Mouse (Mus musculus) adrenal gland, adult (tissue): ENCODE results near the gene Kdm2a.

Experiments used
- DNase-seq, 2 experiments: peaks; one replicate each; pipeline ENCODE4 v3.0.0; 2022 to 2023; ENCODE audit warnings: low spot score in 1 of 2; ENCODE audit not compliant: inconsistent age in 2 of 2

Gene Kdm2a

DNA sequence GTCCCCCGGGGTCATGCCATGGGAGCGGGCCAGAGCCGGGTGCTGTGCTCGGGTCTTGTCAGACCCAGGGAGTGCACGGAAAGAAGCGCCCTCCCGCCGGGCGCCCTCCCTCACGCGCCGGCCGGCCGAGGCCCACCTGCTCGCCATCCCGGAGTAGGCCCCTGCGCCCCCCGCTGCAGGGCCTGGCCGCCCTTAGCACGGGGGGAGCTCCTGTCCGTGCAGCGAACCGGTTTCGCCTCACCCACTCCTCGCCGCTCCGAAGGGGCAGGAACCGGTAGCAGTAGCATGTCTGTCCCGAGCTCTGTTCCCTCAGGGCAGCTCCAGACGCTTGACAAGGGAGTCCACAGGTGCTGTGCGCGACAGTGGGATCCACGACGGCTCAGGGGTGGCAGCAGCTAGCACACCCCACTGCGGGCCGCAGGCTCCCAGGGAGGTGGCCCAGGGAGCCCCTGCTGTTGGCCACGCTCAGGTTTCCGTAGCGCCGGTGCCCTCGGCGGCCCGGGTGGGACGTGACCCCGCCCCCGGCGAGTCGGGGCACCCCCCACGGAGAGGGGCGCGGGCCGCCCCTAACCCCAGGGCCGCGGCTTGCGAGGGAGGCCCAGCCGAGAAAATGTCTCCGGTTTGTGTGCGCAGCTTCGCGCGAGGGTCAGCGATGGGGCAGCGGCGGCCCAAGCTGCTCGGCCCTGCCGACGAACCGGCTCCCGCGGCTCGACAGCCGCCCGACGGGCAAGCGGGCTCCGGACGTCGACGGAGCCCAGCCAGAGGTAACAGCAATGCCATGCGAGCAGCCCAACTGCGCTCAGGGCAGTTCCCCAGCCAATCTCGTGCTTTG, at the start of gene Kdm2a:
TSS of gene Kdm2a (minus strand) at position 488 of the 832 bp plus-strand sequence.
- peak; percentile 76 to 91 for DNase-seq

DNA sequence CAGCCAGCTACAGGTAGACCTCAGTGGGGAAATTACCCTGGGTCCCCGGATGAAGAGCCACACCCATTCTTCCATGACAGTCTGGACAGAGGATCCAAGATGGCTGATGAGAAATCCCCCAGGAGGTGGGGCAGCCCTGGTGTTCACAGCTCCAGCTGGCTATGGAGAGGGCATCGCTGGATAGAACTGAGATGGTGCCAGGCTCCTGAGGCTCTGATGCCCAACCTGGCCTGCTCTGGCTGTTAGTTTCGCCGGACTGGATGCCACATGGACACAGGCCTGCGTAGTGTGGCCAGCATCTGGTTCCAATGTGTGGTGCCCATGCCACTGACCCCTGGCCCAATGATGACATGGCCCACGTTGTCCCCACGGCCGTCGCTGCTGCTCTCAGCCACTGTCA, 49.4 kb upstream of the Kdm2a start:
- DNase-seq: no peak

DNA sequence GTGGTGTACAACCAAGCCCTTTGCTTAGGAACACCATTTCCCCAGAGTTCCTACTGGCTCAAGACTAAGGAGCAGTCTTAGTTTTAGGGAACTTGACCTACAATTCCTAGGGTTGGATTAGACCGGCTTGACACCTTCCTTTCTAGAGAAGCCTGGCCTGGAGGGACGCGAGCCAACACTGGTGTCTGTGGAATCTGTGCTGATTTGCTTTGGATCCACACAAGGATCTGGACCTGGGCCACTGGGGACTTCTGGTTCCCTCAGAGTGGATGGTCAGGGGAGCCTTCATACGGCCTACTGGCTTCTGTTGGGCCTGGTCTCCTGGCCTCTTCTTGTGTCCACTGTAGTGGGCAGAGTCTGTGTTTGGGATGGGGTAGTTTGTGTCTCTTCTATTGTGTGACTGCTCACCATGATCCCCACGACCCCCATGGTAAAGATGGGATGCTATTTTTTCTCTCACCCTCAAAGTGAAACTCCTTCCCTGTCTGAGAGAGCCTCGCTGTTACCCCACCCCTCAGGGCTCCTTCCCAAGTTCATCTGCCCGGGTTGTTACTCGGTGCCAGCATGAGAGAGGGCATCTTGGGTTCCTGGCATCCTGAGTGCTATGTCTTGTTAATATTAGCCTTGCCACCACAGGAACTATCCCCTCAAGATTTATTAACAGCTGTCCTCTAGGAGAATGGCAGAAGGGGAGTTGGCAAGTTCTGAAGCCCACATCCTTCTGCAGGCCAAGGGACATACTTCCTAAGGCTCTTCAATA, 48.8 kb upstream of the Kdm2a start:
- peak in 1 of 2 experiments; percentile 25 for DNase-seq

DNA sequence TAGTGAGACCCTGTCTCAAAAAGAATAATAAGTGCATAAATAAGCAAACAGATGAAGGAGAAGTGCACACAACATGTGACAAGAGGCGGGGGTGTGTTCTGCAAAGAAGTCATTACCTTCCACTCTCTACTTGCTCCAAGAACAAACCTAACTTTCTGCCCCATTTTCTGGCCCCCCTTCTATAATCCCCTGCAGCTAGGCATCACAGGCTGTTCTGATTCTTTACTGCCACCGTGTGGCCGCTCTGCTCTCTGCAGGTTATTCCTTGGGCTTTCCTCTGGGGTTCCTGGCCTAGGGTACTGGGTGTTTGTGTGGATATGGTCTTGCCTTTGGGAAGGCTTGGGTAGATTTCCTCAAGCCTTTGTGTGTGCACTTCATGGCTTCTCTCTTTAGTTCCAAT, 44.3 kb upstream of the Kdm2a start:
- DNase-seq: peak; percentile 75 to 91

DNA sequence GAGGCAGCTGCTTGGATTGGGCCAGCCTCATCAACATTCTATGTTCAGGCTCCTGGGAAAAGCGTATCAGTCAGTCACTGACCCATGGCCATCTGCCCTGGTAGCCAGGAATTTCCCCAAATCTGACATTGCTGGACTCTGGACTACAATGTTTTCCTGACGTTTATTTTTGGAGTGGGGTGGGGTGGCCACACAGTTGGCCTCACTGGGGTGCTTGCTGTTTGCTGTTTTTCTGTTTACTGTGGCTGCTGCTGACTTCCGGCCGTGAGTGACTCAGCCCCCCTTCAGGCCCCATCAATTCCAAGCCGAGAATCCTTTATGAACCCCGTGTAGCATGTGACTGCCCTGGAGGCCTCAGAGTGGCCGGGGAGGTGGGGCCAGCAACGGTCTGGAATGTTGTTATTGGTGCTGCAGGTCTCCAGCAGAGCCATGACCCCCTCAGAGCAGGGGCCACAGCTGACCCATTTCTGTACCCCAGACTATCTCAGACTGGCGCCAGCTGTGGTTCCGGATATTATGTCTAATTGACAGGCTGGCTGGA, 43.6 kb upstream of the Kdm2a start:
- peak; percentile 53 to 66 for DNase-seq

DNA sequence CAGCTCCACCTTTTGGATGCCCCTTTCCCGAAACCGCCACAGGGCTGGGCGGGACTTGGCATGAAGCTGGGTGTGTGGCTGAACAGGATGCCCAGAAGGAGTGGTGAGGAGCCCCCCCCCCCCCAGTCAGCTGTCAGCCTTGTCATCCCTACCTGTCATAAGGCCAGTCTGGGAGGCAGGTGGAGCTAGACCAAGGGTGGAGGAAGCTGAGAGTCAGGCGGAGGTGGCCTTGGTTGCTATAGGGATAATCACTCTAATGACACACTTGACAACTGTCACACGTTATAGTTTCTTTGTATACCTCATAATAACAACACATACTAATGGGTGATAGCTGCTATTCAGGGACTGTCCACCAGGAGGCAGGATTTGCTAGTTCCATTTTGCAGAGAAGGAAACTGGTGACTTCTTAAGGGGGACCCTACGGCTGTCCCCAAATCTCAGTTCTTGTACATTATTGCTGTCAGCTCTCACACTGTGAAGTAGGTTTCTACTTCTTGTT, 43.1 kb upstream of the Kdm2a start:
- DNase-seq: peak; percentile 55 to 86

DNA sequence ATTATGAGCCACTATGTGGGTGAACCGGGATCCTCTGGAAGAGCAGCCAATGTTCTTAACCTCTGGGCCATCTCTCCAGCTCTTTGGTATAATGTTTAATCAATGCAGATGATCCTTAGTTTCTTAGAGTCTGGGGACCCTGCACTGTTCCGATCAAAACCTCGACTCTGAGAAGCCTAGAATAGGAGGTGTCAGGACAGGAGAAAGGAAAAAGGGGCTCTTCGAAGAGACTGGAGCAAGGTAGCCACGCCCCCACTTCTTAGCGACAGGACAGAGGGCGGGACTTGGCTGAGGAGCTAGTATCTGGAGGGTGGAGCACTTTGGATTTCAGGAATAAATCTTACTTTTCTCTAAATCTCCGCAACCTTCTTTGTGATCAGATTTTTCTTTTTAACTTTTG, 42.1 kb upstream of the Kdm2a start:
- DNase-seq: peak; percentile 69 to 83

DNA sequence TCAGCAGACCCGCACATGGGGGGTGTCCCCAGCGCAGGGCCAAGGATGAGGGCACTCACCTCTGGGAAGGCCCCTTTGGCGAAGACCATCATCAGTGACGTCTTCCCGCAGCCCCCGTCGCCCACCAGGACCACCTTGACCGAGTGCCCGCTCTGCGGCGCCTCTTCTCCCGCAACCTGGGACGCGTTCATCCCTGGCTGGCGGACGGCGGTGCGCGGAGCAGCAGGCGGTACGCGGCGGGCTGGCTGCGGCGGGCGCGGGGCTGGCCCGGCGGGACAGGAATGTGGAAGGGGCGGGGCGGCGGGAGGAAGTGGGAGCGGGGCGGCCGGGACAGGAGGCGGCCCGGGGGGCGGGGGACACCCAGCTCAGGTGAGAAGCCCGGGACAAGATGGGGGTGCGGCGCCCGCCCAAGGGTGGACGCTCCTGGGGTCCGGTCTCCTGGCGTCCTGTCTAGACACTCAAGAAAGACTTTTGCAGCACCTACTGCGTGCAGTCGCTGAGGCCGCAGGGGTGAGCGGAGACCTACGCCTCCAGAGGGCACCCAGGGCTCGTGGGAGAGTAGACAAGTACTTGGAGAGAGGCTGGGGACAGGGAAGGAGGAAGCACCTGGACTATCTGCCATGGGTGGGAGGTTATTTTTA, 41.2 kb upstream of the Kdm2a start, which contains the start of gene Rhod:
TSS of gene Rhod (minus strand) at position 272 of the 641 bp plus-strand sequence.
- peak; percentile 84 to 93 for DNase-seq

DNA sequence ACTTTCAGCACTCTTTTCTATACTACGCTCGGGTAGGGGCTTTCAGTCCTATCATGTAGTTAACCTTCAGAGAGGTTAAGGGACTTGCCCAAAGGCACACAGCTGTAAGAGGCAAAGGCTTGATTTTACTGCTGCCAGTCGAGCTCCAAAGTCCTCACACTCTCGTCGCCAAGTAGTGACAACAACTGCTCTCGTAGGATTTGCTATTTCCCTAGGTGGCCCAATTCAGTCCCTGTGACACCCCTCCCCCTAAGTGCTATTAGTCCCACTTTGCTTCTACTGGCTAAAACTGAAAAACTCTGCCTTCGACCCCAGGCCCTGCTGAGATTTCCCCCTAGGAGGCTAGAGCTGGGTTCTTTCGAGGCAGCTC, 40.7 kb upstream of the Kdm2a start:
- DNase-seq: no peak

DNA sequence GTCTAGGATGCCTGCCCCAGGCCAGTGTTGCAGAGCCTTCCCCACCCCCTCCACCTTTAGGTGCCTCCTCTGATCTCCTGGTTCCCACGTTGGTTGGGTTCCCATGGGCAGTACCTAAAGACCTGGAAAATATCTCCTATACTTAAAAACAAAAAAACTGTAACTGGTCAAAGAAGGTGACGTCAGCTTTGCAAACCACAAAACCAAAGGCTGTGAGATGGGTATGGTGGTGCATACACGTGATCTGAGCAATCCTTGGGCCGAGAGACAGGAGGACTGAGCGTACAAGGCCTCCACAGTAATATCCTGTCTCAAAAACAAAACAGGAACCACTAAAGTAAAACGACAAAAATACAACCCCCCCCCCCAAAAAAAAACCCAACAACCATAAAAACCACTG, 39.8 kb upstream of the Kdm2a start:
- DNase-seq: peak in 1 of 2 experiments; percentile 43

DNA sequence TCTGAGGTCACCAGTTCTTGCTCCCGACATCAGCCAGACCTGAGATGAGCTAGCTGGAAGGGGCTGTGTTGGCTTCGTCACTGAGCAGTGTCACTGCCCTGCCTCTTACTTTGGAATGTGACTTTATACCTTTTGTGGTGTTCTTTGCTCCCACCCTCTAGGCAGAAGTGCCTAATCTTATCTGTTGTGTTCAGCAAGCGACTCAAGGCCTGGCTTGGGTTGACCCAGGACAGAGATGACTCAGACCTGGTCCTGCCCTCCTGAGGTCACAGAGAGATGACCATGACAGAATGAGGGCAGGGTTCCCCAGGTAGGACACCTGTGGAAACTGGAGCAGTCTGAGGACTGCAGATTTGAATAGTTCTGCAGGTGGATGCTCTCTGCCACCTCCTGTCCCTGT, 38.2 kb upstream of the Kdm2a start:
- DNase-seq: peak; percentile 56 to 79

DNA sequence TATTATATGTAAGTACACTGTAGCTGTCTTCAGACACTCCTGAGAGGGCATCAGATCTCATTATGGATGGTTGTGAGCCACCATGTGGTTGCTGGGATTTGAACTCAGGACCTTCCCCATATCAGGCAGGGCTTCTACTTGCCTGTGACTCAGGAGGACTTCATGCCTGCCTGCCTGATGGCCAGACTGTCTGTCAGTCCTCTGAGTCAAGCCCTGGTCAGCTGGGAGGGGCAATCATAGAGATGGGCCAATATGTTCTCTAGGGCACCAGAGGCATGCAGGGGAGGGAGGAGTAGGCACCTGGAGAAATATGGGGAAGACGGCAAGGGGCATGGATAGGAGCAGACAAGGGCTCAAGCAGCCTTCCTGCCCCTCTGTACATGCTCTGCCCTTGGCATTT, 36.9 kb upstream of the Kdm2a start:
- peak in 1 of 2 experiments; percentile 66 for DNase-seq

DNA sequence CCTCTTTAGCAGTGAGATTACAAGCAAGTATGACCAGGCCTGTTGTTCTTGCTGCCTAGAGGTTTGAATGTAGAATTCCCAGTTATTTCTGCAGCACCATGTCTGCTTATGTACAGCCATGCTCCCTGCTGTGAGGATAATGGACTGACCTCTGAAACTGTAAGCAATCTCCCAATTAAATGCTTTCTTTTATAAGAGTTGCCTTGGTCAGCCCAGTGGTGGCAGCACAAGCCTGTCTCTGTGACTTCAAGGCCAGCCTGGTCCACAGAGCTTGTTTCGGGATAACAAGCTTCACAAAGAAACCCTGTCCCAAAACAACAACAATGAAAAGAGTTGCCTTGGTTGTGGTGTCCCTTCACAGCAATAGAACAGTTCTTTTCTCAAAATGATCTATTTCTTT, 35.7 kb upstream of the Kdm2a start:
- peak in 1 of 2 experiments; percentile 57 for DNase-seq

DNA sequence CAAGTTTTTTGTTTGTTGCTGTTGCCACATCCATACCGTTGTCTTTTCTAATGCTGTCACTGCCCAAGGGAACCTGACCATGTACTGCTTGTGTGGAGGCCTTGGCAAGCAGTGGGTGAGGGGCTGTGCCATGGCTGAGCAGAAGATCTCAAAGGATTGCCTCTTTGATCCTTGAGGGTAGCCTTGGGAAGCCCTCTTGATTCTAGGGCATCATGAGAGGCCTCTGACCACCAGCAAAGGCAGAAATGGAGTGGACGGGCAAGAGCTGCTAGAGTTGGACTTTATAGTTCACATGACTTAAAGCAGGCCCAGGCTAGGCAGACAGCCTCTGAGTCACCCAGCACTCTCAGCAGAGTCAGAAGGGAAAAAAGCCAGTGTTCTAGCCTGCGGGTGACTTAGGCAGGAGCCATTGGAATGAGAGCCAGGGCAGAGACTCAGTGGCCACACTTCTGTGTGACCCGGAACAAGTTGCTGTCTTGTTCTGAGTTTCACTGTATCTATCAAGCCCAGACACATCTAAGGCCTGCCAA, 32.1 kb upstream of the Kdm2a start:
- peak; percentile 63 to 79 for DNase-seq

DNA sequence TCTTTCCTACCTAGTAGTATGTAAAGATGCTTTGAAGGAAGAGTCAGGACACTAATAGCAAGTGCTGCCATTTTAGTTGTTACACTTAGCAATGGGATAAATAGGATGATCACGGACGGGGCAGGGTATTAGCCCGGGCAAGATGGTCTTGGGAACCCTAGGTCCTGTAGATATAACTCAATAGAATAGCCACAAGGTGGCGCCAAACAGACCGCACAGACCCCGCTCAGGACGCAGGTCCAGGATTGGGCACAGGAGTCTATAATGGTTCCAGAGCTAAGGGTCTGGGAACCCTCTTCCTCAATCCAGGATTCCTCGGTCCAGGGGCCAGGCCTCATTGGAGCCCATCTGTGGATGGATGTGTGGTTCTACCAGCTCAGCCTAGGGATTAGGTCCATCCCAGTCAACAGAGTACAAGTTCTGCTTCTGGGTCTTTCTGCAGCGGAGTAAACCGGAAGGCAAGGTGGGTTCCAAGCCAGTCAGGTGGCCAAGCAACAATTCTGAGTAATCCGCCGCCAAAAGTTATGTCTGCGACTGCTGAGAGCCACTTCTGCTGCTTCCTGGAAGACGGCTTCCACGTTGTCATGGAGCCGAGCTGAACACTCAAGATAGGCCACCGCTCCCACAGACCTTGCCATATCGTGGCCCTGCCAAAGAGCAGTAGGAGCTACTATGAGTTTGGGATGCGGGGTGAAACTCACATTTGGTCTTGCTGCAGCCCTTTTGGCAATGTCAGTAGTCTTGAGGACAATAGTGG, 27.7 kb upstream of the Kdm2a start:
- DNase-seq: peak in 1 of 2 experiments; percentile 79

DNA sequence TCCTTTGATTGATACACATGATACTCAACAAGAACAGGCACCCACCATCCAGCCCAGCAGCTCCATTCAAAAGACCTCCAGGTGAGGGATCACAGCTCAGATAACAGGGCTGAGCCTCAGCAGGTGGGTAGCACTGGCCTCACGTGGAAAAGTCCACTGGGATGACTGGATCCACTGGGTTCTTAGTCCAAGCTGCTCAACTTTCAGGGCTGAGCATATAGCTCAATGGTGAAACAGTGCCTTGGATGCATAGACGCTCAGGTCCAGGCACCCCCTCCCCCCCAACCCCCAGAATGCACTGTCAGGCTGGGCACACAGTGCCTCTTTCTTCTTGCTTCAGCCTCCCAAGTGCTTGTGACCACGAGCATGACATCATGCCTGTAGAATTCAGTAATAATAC, 24.9 kb upstream of the Kdm2a start:
- DNase-seq: no peak

DNA sequence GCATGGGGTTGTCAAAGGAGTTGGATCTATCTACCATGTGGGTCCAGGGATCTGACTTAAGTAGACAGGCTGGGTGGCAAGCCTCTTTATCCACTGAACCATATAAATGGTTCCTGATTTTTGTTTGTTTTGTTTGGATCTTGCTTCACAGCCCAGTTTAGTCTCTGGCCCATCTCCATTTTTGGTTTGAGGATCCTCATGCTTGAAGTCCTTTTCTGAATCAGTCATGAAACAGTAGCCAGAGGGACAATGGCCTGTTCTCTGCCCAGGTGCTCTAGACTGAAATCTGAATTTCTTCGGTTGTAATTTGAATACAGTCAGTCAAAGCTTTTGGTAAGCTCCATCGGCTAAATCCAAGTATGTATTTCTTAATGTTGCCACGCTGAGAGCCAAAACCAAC, 24.5 kb upstream of the Kdm2a start:
- no peak for DNase-seq

DNA sequence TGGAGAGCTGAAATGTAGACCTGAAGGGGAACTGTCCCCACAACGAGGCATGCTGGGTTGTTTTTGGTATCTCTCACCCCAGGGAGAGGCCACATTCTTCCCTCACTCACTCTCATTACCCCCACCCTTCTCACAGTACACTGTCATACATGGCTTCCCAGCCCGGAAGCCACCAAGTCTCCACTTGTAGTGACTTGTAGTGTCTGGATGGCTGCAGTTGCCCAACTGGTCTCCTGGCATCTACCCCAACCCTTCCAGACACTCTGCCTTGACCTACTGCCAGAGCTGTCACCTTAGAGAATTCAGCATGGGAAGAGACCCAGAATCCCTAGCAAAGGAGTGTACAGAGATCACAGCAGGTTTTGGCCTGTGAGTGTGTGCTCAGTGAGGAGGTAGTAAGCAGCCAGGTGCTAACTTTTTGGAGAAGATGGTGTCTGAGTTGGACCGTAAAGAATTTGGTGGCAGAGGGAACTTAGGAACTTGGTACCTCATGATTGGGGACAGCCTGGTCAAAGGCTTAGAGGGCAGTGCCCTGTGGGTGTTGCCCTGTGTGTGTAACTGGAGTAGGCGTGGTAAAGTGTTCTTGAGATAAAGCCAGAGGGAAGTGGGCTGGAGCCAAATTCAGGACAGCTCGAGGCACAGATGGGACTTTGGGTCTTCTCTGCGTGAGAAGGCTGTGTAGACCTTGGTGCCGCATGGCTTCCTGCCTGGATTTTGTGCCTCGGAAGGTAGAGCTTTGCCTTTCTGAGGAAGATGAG, 22.2 kb upstream of the Kdm2a start:
- DNase-seq: peak in 1 of 2 experiments; percentile 64

DNA sequence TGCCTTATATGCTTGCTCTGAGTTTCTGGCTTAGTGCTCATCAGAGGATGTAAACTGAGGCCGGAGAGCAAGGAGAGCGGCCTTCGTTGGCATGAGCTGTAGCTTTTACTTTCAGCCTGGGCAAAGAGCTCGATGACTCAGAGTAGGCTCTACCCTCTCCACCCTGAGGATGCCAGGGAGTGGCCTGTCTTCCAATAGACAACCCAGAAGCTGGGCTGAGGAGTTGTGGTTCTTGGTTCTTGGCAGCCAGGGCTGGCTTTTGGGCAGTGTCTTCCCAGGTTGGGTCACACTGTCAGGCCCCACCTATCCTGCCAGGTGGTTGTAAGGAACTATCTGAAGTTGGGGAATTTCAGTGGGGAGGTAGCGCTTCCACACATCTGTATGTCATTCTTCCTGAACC, 21.6 kb upstream of the Kdm2a start:
- DNase-seq: peak in 1 of 2 experiments; percentile 46
